Mouse (Mus musculus) heart, embryonic 12.5 days (tissue): ENCODE results near the gene Tbc1d12. TPM values are rescaled to one million over a fixed set of nuclear protein-coding genes. Genes with fewer than 3 reads are reported as not detected.

Experiments
- polyA plus RNA-seq: library from polyadenylated mRNA; unstranded; fragments of >200 nt; fragmentation: Nextera tagmentation; extraction: Ambion mirVana; gene quantifications from 2 replicates; pipeline ENCODE4 v1.2.1, GENCODE M21; 2016

Tbc1d12 gene
- polyA plus RNA-seq, 1 experiment from 2014 or later = 2.3 TPM

Other genes with a start within 250 kb of the Tbc1d12 start
- gene Noc3l, start 17.3 kb upstream of the Tbc1d12 start, polyA plus RNA-seq = 5.7 and 6.0 TPM in 2 replicates
- 35.8 and 37.0 TPM in 2 replicates for gene Hells, start 94.3 kb downstream of the Tbc1d12 start, polyA plus RNA-seq
- not detected in 2 replicates for gene Cyp2c55, start 170.4 kb downstream of the Tbc1d12 start, polyA plus RNA-seq
- gene Cyp2c65, start 224.4 kb downstream of the Tbc1d12 start, polyA plus RNA-seq = not detected in 2 replicates